Mouse (Mus musculus) regulatory T cell (primary cell): Measurements from ENCODE around the gene Ociad2.

Experiments used
- in situ Hi-C: fragments of 300-600 bp; cut with MboI, MseI; formaldehyde crosslinking; loops from one replicate; pipeline ENCODE4 v1.15.1; 2025; ENCODE audit warnings: high pct_unique_total_duplicates

Gene Ociad2

DNA sequence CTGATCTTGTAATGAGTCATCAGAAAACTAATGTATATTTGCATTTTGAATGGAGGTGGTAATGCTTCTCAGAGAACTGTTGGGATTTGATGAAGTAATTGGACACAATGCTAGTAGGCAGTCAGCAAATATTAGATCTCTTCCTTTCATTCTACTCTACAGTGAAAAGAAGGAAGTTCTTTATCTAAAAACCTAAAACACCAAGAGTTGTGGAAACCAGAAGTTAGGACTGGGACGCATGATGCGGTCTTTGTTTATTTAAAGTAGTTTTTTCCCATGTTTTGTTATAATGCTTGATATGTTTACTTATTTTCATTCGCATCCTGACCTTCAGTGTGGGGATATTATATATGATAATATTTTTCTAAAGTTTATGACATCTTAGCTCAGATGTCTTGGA, 33.5 kb downstream of the Ociad2 start:
- in situ Hi-C loops = no loop called here

DNA sequence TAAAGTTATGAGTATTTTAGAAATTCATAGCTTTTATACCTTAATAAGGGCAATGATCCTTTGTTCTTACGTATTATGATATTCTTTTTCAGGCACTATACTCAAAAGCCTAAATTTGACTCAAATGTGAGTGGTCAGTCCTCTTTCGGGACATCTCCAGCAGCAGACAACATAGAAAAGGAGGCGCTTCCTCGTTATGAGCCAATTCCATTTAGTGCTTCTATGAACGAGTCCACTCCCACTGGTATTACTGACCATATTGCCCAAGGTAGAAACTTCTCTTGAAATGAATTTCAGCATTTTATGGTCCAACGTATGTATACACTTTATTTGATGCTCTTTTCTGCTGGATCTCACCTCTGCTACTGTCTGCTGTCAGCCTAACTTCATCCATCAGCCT, 34.3 kb downstream of the Ociad2 start:
- in situ Hi-C loops = no loop called here

DNA sequence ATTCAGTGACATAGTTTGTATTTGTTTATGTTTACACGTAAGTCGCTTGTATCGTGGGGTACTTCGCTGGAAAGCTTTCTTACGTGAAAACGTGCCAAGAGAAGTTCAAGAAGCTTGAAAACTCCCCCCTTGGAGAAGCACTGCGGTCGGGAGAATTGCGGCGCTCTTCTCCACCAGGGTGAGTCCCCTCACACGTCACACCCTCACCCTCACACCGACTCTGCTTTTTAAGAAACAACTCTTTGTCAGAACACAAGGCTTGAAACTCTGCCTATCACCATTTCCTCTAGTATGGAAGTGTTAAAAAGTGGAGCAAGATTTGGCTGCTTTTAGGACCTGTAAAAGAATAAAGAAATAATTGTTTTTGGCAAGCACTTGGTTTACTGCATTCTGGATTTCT, 36.3 kb downstream of the Ociad2 start:
- in situ Hi-C loops = no loop called here

DNA sequence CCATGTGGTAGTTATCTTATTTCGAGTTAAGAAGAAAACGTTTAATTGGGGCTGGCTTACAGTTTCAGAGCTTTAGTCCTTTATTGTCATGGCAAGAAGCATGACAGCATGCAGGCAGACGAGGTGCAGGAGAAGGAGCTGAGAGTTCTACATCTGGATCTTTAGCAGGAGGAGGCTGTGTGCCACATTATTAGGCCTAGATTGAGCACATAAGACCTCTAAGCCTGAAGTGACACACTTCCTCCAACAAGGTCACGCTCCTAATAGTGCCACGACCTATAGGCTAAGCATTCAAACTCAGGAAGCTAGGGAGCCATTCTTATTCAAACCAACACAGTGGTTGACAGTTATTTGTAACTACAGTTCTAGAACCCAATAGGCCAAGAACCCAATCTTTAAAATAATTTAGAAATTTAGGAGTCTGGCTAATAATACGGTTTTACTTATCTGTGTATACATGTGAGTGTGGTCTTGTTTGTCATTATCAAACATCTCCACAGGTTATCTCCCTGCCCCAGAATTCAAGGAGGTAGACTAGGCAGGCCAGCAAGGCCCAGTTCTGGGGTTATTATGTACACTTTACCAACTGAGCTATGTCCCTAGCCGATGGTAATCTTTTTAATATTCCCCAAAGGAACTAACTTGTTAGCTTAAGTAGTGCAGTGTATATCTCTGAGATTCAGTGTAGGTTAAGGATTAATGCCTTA, 39.1 kb downstream of the Ociad2 start:
- in situ Hi-C loops = no loop called here

DNA sequence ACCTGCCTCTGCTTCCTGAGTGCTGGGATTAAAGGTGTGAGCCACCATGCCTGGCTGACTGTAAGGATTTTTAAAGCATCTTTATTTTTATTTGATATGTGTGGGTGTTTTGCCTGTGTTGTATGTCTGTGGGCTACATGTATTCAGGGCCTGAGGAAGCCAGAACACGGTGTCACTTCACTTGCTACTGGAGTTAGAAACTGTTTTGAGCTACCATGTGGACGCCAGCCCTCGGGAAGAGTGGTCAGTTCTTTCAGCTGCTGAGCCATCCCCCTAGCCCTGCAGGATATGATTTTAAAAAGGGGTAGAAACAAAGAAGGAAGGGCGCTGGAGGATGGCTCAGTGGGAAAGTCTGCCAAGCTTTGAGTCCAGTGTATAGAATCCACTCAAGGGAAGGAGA, 44.9 kb downstream of the Ociad2 start:
- in situ Hi-C loops = loop anchor here (5.0 kb wide), 1 partner anchor 39 kb away; the partner anchor contains the start of gene Fryl

DNA sequence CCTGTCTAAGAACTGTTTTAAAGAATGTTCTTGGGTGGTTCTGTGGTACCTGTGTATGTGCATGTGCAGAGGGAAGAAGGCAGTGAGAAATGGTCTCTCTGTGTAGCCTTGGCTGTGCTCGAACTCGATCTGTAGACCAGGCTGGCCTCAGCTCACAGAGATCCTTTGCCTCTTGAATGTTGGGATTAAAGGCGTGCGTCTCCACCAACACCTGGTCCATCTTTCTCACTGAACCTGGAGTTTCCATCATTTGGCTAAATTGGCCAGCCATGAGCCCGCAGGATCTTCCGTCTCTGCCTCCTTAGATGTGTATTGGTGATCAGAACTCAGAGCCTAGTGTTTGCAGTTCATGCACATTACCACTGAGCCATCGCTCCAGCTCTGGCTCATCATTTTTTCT, 45.8 kb downstream of the Ociad2 start:
- in situ Hi-C loops = loop anchor here (5.0 kb wide), 1 partner anchor 38 kb away; the partner anchor contains the start of gene Fryl

DNA sequence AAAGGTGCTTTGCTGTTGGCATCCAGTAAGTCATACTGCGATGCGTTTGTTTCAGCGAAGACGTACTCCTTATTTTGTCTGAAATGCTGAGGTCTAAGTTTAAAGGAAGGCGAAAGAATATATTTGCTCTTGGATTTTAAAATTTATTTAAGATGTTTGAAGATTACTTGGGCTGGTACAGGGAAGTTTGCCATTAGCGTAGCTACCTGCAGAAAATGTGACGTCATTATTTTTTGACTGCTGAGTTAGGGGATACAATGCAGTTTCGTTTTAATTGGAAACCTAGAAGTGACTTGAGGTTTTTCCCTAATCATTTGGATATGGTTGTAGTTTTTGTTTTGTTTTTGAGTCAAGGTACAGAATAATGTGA, 47.4 kb downstream of the Ociad2 start:
- in situ Hi-C loops = no loop called here

DNA sequence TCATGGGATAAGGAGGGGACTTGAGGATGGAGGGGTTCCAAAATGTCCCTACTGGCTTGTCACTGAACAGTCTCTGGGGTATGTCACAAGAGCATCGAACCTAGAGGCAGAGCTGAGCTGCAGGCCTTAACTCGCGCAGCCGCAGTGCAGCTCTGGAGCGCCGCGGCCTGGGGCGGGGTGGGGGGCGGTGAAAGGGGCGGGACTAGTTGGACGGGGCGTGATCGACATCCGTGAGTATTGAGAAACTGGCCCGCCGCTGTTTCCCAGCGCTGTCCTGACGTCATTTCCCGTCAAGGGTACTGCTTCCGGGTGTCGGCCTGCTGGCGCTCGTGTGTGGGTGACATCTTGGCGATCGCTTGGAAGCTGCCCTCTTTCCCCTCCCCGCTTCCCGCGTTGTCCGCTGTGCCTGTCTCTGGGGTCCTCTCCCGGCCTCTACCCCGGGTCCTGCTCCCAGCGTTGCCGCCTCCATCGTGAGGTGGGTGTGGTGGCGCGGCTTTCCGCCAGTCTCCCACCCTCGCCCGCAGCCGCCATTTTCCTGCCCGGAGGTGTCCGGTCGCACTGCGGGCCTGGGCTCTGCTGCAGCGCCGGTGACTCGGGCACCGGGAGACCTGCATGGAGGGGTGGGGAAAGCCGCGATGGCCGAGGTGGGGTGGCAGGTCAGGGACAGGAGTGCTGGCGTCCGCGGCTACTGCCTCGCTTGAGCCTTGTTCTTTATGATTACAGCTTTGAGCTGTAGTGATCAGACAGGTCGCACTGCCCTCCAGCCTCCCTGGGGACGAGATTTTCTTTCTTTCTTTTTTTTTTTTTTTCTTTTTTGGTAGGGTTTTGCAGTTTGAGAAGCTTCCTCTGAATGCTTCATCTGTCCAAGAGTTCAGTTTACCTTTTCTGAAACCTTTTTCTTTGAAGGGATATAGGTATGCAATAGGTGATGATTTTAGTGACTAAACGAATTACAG, 48.0 kb downstream of the Ociad2 start, which contains the start of gene Ociad1:
Gene Ociad1, plus strand, starts transcription at position 283 of the 956 bp plus-strand sequence.
- in situ Hi-C loops = no loop called here

DNA sequence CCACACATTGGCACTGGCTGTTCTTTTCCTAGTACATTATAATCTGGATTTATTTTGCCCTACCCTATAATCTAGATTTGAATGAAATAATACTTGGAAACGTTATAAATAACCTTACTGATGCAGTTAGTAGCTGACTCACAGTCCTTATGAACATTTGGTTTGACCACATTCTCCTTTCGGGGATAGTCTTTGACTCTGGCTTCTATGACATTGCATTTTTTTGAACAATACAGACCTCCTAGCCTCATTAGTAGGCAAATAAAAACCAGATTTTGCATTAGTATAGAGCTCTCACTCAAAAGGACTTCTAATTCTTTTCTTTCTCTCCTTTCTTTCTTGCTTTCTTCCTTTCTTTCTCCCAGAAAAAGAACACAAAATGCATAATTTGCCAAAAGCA, 50.9 kb downstream of the Ociad2 start:
- in situ Hi-C loops = no loop called here

DNA sequence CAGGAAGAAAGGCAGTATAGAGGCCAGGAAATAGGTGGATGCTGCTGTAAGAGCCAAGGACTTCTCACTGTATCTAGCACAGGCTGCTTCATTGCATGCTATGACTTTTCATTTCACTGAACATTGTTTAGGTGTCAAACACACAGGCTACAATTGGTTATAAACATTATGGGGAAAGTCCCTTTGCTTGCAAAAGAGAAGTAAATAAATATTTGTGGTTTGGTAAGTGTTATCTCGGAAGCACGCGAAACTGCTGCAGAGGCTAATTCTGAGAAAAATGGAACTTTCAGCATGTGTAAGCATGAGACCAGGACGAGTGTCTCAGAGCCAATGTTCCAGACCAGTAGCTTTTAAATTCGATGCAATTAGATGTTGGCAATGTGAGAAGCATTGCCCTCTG, 54.2 kb downstream of the Ociad2 start:
- in situ Hi-C loops = no loop called here

DNA sequence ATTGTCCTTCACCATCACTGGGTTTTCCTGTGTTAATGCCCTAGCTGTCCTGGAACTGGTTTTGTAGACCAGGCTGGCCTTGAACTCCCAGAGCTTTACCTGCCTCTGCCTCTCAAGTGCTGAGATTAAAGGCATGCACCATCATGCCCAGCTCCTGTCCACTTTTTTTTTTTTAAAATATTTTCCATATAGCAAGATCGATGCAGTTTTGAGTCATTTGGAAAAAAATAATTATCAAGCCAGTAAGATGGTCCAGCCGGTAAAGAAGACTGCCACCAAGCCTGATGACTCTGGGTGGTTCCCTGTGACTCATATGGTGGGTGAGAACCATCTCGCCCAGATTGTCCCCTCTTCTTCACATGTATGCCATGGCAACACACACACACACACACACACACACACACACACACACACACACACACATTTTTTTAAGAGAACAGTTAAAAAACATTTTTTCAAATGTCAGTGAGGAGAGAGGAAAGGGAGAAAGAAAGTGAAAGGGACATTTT, 55.3 kb downstream of the Ociad2 start:
- in situ Hi-C loops = no loop called here

DNA sequence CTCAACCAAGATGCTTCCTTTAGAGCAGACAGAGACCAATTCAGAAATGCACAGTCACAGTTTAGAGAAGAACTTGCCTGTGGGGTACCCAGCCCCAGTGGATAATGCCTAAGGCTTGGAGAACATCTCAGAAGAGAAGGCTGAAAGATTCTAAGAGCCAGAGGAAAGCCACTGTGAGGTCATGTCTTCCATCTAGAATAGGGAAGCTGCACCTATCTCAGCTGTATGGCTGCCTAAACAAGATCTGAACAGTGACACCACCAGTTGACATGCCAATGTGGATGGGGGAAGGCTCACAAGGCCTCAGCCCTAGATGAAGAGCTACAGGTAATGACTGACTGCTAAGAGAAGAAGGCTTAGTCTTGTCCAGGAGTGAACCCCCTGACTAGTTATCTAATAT, 56.8 kb downstream of the Ociad2 start:
- in situ Hi-C loops = no loop called here

DNA sequence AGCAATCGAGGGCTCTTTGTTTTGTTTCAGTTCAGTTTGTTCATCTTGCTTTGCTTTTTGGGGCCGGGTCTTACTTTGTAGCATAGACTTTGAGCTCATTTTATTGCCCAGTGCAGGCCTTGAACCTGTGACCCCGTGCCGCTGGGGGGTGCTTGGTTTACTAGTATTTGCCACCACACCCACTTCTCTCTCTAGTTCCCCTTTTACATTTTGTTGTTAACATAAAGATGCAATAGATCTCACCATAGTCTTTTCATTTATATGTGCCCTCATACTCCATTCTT, 60.3 kb downstream of the Ociad2 start:
- in situ Hi-C loops = no loop called here

DNA sequence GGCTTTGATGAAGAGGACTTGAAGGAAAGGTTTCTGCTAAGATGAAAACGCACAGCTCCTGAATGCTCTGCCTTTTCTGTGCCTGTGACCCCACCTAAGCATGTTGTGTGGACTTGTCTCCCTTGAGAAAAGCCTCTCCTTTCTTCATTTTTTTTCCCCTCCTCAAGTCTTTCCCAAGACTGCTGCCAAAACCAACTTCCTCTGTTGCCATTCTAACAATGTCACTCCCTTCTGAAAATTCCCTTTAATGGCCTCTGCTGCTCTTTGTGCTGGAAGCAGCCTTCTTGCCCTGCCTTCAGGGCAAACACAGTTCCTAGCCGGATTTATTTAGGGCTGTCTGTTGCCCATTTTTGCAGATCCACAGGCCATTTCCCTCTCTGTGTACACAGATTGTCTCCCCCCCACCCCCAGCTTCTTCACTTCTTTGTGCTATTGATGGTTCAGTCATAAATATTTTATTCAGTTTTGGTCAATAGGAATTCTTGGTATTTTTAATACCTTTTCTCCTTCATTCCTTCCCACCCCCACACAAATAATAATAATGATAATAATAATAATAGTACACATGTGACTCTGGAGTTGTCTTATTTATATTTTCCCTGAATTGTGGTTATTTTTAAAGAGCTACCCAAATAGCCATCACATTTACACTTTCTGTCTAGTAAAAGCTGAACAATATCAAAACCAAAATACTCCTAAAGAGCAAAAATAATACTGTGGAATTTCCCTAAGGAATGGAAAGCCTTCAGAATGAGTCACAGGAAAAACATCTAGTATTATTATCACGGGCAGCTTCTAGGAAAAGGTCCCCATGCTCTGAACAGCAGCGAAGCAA, 60.9 kb downstream of the Ociad2 start:
- in situ Hi-C loops = no loop called here

DNA sequence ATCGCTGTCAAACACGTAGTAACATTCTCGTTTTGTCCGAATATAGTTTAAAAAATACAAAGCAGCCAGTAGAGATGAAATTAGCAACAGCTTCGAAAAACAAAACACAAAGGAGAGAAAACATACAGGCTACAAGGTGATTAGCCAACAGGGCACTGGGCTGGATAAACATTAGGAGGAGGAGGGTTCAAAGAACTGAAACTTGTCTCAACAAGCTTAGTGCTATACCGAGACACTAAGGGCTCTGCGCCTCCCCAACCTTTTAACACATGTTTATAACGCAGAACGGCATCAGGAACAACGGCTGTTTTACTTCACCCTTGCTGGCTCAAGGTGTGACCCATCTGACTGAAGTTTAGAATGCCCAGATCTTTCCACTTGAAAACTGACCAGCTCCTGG, 61.6 kb downstream of the Ociad2 start:
- in situ Hi-C loops = no loop called here

DNA sequence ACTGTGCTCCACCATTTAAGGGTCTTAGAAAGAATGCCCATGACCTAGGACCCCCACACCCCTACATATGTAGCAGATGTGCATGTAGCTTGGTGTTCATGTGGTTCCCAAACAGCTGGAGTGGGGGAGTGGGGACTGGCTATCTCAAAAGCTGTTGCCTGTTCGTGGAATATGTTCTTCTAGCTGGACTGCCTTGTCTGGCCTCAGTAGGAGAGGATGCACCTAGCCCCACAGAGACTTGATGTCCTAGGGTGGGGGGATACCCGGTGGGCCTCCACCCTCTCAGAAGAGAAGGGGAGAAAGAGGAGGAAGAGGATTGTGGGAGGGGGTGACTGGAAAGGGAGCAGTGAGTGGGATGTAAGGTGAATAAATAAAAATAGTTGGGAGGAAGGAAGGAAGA, 65.9 kb downstream of the Ociad2 start:
- in situ Hi-C loops = no loop called here

DNA sequence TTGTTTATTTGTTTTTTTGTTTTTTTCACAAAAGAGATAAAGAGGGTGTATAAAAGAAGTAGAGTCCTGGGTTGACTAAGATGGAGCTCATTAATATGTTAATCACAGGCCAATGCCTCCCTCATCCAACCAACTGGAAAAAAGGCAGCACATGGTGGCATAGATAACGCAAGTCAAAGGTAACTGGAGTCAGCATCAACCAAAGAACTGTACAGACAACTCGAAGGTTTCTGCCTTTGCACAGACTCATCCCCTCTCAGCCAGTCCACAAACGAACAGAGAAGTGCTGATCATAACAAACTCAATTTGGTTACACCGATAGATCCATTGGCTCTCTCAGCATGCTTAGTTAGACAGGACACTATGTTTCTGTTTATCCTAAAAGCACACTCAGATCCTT, 67.7 kb downstream of the Ociad2 start:
- in situ Hi-C loops = no loop called here
